Mouse (Mus musculus): Measurements from ENCODE around the gene Stk11.
"Not testable (repeated sequence)": the region's sequence is repeated elsewhere in the genome, so short reads cannot be mapped to it uniquely, and the experiment has no call there.

Stk11 gene

GRCm38 (mm10) chr10:80157141-80157929, 41.7 kb downstream of the Stk11 start:
- DNase-seq (ENCODE audit: low spot score in 2 of 2): no peak

DNA sequence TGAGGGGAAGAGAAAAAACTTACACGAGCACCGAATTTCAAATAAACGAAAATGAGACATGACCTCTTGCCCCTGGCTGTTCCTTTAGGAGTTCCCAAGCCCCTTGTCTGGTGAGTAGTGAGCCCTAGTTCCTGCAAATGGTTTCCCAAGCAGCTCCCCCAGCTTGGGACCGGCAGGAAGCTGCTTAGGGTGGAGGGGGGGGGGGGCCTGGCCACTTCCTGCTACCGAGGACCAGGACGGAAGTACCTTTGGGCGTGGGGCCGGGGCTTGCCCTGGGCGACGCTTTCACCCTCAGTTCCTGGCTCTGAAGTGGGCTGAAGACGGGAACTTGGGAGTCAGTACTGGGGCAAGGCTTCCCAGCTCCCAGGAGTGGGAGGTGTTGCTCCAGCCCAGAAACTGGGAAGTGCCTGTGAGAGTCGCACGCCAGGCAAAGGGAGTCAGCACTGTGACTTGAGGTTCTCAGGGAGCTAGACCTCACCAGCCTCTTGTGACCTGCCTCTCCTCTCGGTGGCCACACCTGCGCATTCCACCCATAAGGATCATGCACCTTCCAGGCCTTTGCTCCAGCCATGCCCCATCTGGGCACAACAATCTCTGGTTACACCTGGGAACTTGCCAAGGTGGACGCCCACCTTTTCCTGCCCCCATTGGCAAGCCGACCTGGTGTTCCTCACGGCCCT, 42.8 kb downstream of the Stk11 start:
- peak in 1 of 2 experiments; percentile 57 for DNase-seq (ENCODE audit: low spot score in 2 of 2)

- peak in 1 of 2 experiments; percentile 44 for DNase-seq (ENCODE audit: low spot score in 2 of 2)
Observed at GRCm38 (mm10) chr10:80159021-80159560, 43.5 kb downstream of the Stk11 start.

GRCm38 (mm10) chr10:80159561-80160454, 44.2 kb downstream of the Stk11 start:
- DNase-seq (ENCODE audit: low spot score in 2 of 2): peak; percentile 99

DNA sequence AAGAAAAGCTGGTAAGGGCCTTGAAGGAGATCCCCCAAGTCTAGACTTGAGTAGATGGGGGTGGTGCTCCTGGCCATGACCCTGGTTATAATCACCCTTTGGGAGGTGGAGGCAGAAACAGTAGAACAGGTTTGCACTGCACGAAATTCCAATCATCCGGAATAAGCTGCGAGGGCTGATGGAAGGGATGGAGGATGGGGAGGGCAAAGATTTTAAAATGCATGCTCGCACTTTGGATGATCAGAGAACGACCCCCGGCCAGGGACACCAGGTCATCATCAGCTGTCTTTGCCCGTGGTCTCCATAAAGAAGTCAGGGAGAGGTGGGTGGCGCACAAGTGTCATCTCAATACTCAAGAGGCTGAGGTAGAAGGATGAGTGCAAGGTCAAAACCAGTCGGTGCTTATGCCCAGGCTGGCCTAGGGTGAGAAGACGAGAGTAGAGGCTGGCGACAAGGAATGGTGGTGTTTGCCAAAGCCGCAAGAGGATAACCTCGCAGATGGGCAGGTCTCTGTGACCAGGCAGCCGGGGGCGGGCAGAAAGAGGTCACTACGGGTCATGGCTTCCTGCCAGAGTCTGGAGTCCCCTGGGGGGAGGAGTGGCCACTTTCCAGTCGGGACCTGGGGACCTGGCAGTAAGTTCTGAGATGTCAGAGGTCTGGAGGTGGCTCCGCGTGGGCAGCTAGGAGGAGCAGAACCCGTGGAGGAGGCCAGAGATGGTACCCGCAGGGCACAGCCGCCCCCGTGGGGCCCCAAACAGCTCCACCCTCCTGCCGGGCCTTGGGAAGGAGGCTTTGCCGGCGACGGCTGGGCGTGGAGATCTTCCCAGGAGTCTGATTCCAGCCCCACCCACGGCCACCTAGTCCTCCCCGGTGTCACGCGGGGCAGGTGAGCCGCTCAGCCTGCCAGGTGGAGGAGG, 45.1 kb downstream of the Stk11 start:
- peak; percentile 81 to 86 for DNase-seq (ENCODE audit: low spot score in 2 of 2)

GRCm38 (mm10) chr10:80161522-80162242, 46.1 kb downstream of the Stk11 start:
- peak in 1 of 2 experiments; percentile 62 for DNase-seq (ENCODE audit: low spot score in 2 of 2)

GRCm38 (mm10) chr10:80162243-80162608, 46.6 kb downstream of the Stk11 start:
- DNase-seq (ENCODE audit: low spot score in 2 of 2): no peak

DNA sequence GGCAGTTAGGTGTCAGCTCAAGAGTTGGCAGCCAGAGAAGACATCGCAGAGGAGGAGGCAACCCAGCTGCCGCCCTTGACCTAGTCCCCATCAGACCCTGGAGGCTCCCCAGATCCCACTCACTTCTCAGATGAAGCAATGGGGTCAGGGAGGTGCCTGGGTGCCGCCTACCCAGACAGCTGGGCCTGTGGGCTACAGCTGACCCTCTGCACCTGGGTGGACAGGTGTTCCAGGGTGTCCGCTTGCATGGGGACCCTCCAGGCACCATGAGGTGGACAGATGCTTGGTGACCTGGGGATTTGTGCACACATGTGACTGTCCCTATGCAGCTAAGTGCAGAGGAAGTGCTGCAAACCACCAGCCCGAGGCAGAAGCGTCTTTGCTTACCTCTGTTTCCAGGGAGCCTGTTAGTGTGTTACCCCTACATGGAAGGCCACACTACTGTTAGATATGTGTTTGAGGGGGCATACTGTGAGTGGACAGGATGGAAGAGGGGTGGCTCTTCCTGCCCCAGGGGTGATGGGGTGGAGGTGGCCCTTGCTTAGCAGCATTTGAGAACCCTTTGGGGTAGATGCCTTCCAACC, 47.2 kb downstream of the Stk11 start:
- peak in 1 of 2 experiments; percentile 18 for DNase-seq (ENCODE audit: low spot score in 2 of 2)

DNA sequence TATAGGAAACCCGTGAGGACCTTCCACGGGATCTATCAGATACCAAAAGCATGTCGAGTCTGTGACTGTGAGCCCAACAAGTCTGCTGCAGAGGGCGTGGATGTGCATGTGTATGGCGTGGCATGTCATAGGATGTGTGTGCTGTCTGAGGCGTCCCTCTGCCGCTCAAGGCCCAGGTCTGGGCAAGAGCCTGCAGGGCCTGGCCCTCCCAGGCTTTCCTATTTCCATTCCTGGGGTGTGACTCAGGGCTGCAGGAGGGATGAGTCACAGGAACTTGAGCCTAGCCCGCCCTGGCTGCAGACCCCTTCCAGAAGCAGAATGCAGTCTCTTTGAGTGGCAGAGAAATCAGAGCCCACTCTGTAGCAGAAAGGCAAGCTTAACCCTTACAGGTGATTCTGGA, 48.1 kb downstream of the Stk11 start:
- DNase-seq (ENCODE audit: low spot score in 2 of 2): peak in 1 of 2 experiments; percentile 67

- peak in 1 of 2 experiments; percentile 40 for DNase-seq (ENCODE audit: low spot score in 2 of 2)
Observed at GRCm38 (mm10) chr10:80164161-80164997, 48.8 kb downstream of the Stk11 start.

GRCm38 (mm10) chr10:80164998-80165344, 49.4 kb downstream of the Stk11 start:
- DNase-seq (ENCODE audit: low spot score in 2 of 2): peak; percentile 92 to 96

DNA sequence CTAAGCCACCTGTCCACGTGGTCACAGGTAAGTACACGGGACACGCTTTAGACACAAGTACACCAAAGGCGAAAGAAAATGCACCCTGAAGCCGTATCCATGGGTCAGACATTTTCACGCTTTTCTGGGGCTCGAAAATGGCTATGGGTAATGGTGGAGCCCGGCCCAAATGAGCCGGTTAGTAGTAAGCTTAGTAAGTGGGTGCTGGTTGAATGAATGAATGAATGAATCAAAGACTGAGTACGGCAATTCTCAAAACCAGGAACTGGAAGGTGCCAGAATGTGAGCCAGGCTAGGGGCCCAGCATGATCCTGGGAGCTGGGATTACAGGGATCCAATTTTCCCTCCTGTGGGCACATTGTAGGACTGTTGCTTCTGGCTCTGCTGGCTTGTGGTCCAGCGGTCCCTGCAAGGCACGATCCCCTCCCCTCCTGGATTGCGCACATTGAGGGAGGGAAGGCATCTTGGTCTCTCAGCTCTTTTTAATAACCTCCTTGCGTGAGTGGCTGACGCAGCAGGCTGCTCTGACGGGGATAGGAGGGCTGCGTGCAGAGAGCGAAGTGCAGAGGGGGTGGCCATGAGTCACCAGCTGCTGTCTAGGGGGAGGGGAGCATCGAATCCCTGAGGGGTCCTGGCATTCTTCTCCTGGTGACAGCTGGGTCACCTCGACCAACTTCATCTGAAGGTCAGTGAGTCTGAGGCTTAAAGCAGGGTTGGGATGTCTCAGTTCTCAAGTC, 50.0 kb downstream of the Stk11 start, which contains the start of gene Cirbp:
Cirbp (plus strand) TSS at position 594 of the 737 bp plus-strand sequence.
- DNase-seq (ENCODE audit: low spot score in 2 of 2): peak in 1 of 2 experiments; percentile 25

- DNase-seq (ENCODE audit: low spot score in 2 of 2): not testable (repeated sequence)
Observed at GRCm38 (mm10) chr10:80166136-80166535, 50.5 kb downstream of the Stk11 start.

GRCm38 (mm10) chr10:80167460-80168037, 51.9 kb downstream of the Stk11 start:
- DNase-seq (ENCODE audit: low spot score in 2 of 2): peak; percentile 98 to 99

GRCm38 (mm10) chr10:80168038-80168661, 52.5 kb downstream of the Stk11 start:
- peak; percentile 91 to 94 for DNase-seq (ENCODE audit: low spot score in 2 of 2)

DNA sequence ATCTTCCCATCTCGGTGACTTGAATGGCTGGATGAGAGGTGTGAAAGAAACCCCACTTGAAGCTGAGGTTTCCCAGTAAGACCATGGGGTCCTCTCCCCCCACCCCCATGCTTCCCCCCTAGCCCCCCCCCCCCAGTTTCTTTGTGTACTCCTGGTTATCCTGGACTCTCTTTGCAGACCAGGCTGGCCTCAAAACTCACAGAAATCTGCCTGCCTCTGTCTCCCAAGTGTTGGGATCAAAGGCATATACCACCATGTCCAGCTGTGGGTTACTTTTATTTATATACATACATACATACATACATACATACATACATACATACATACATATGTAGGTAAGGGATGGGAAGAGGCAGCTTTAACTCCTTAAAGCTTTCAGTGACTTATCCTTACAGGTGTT, 53.5 kb downstream of the Stk11 start:
- DNase-seq (ENCODE audit: low spot score in 2 of 2): no peak

- no peak for DNase-seq (ENCODE audit: low spot score in 2 of 2)
Observed at GRCm38 (mm10) chr10:80169651-80170050, 54.0 kb downstream of the Stk11 start.

Measured in urinary bladder, postnatal 4 days (tissue).